Mouse (Mus musculus): Measurements from ENCODE around the gene Vapb. TPM values are rescaled to one million over a fixed set of nuclear protein-coding genes. Genes with fewer than 3 reads are reported as not detected.

The Vapb gene
- total and polyA plus RNA-seq, 3 experiments = 13.3 to 128 (median 113) TPM

DNA sequence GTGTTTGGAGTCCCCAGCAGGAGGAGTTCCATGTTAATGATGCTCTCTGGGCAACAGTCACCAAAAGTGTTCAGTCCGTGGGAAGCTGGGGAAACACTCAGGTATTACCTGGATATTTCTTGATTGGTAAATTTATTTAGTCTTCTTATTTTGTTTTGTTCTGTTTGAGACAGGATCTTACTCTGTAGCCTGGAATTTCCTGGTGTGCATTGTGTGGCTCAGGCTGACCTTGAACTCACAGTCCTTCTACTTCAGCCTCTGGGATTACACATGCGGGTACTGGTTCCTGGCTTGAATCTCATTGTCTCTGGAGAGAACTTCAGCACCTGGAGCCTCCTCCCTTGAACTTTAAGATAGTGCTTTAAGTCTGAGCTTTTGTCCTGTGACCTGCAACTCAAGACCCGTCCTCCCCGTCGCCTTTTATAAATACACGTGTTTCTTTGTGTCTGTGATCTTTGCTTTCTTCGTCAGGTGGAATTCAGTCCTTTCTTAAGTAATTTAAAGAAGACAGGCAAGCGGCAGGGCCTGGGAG is 20.4 kb downstream of the Vapb start:
- 79% methylated on average over 8 of the region's 8 CpGs for WGBS

DNA sequence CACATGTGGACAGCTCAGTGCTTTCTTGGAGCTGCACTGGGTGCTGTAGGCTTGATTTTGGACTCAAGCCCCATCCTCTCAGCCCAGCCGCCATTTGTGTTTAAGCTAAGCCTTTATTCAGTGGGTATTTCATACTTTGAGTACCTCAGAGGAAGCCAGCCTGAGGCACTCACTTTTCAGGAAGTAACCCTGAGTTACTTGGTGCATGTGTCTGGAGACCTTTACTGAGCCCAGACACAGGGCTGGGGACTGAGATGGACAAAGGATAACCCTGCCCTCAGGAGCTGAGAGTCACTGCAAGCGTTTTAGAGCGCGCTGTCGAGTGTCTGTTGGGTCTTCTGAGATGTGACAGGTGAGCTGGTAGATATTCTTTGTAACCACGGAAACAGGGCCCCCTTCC is 23.3 kb downstream of the Vapb start:
- peaks cover 11% of the 10 kb centered on the region for H3K4me1 ChIP-seq (ENCODE audit: control insufficient read depth, insufficient read depth, low read length)
- H3K36me3 ChIP-seq (ENCODE audit: control insufficient read depth, insufficient read depth, low read length) = 0 out of 2 replicates have a peak, but pooled peaks cover 2% of the 10 kb centered on the region
- peaks cover 11% of the 10 kb centered on the region for H3K79me2 ChIP-seq (replicated peaks; ENCODE audit: control insufficient read depth, insufficient read depth, low read length)
- no peak overlapping the region for H3K9ac ChIP-seq (ENCODE audit: low read depth, low read length)
- H3K27me3 ChIP-seq (ENCODE audit: control insufficient read depth, insufficient read depth, low read length) = no peaks in the 10 kb centered on the region
- no peak for TF ChIP-seq EP300 (IDR thresholded peaks at IDR 0.05; ENCODE audit: insufficient read depth, low read depth, low read length)
- TF ChIP-seq POLR2A (IDR thresholded peaks at IDR 0.05; ENCODE audit: insufficient read depth, low read depth, low read length) = no peak
- TF ChIP-seq CTCF (IDR thresholded peaks at IDR 0.05) = no peak
- intact Hi-C loops (cut with DNase I) = no loop called here
- WGBS = 90% methylated on average over 6 of the region's 6 CpGs
- H3K27ac ChIP-seq = no peak overlapping the region
- no peak for DNase-seq
- no peak overlapping the region for H3K4me3 ChIP-seq

More for the DNA sequence above, 20.4 kb downstream of the Vapb start:
- H3K79me2 ChIP-seq (replicated peaks; ENCODE audit: control insufficient read depth, insufficient read depth, low read length) = peaks cover 10% of the 10 kb centered on the region
- no peak for TF ChIP-seq CTCF (IDR thresholded peaks at IDR 0.05)
- TF ChIP-seq POLR2A (IDR thresholded peaks at IDR 0.05; ENCODE audit: insufficient read depth, low read depth, low read length) = no peak
- no peak for TF ChIP-seq EP300 (IDR thresholded peaks at IDR 0.05; ENCODE audit: insufficient read depth, low read depth, low read length)
- no peak overlapping the region for H3K9ac ChIP-seq (ENCODE audit: low read depth, low read length)
- no peaks in the 10 kb centered on the region for H3K27me3 ChIP-seq (ENCODE audit: control insufficient read depth, insufficient read depth, low read length)
- intact Hi-C loops (cut with DNase I) = no loop called here
- H3K36me3 ChIP-seq (ENCODE audit: control insufficient read depth, insufficient read depth, low read length) = peaks cover 5% of the 10 kb centered on the region; the same call in 1 of the 2 replicates
- H3K27ac ChIP-seq = no peak overlapping the region
- no peak for DNase-seq
- H3K4me3 ChIP-seq = no peak overlapping the region
- peaks cover 9% of the 10 kb centered on the region for H3K4me1 ChIP-seq (ENCODE audit: control insufficient read depth, insufficient read depth, low read length)

DNA sequence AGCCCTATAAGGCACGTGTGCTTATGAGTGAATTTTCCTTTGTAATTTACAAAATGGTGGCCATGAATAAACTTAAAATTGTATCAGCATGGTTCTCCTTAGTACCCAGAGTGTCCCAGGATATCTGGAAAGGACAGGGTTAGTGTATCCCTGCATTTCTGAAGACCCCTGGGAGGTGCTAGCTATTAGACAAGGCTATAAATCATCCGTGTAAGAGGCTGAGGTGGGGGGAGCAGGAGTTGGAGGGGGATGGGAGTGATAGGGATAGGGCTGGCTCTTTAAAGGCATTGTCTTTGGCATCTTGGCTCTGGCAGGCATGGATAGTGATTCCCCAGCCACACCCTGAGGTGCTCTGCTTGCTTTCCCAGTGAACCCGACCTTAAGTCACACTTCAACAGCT is 27.3 kb downstream of the Vapb start:
- Histone ChIP-seq H3K4me1 (ENCODE audit: control insufficient read depth, insufficient read depth, low read length) (peaks cover 12% of the 10 kb centered on the region), H3K4me3 (no peak overlapping the region), H3K9ac (ENCODE audit: low read depth, low read length) (no peak overlapping the region), H3K36me3 (ENCODE audit: control insufficient read depth, insufficient read depth, low read length) (no peaks in the 10 kb centered on the region), H3K79me2 (replicated peaks; ENCODE audit: control insufficient read depth, insufficient read depth, low read length) (peaks cover 10% of the 10 kb centered on the region), H3K27ac (no peak overlapping the region), H3K27me3 (ENCODE audit: control insufficient read depth, insufficient read depth, low read length) (no peaks in the 10 kb centered on the region)
- TF ChIP-seq CTCF (IDR thresholded peaks at IDR 0.05) (no peak), POLR2A (IDR thresholded peaks at IDR 0.05; ENCODE audit: insufficient read depth, low read depth, low read length) (no peak), EP300 (IDR thresholded peaks at IDR 0.05; ENCODE audit: insufficient read depth, low read depth, low read length) (no peak)
- intact Hi-C loops (cut with DNase I) = no loop called here
- WGBS = 58% methylated on average over 3 of the region's 3 CpGs
- no peak for DNase-seq

DNA sequence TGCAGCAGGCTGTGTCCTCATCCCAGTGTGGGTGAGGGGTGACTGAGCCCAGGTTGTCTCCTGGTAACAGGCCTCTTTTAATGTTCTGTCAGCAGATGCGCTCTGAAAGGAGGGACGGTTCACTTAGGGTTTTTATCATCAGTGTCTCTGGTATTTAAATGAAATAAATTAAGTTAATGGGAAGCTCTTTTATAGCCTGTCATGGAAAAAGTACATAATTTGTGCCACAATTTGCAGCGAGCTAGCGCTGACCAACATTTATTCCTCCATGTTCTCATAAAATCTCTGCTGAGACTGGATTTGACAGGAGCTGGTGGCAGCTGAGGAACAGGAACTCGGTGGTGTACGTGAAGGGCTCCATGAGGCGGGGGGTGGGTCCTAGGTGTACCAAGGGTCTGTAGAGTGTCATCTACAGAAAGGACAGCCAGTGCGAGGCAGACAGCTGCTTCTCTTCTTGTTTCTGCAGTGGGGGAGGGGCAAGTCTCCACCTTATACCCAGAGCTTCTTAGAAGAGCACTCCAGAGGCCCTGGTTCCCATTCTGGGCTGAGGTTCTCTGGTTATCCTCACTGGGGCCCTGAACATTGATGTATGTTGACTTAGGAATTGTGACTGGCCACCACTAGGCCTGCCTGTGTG is 30.8 kb downstream of the Vapb start:
- peaks cover 6% of the 10 kb centered on the region for H3K4me1 ChIP-seq (ENCODE audit: control insufficient read depth, insufficient read depth, low read length)
- intact Hi-C loops (cut with DNase I) = no loop called here

DNA sequence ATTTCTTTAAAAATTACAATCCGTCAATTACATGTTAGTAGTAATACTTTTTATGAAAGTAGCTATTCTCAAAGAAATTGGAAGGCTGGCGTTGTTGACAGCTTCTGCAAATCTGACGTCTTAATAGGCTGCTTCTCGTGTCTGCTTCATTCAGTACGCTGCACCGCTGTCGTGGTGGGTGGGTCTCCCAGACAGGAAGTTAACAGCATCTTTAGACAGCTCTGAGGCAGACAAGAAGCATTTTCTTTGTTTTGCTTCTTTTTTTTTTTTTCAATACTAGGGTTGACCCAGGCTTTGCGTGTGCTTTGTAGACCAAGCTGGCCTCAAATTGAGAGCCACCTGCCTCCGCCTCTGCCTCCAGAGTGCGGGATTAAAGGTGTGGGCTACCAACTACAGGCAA is 31.9 kb downstream of the Vapb start:
- DNase-seq = no peak
- Histone ChIP-seq H3K27ac (no peak overlapping the region), H3K9ac (ENCODE audit: low read depth, low read length) (no peak overlapping the region), H3K36me3 (ENCODE audit: control insufficient read depth, insufficient read depth, low read length) (no peaks in the 10 kb centered on the region), H3K4me3 (no peak overlapping the region), H3K4me1 (ENCODE audit: control insufficient read depth, insufficient read depth, low read length) (peaks cover 6% of the 10 kb centered on the region), H3K79me2 (replicated peaks; ENCODE audit: control insufficient read depth, insufficient read depth, low read length) (0 out of 2 replicates have a peak, but pooled peaks cover 4% of the 10 kb centered on the region), H3K27me3 (ENCODE audit: control insufficient read depth, insufficient read depth, low read length) (no peaks in the 10 kb centered on the region)
- intact Hi-C loops (cut with DNase I) = no loop called here
- TF ChIP-seq POLR2A (IDR thresholded peaks at IDR 0.05; ENCODE audit: insufficient read depth, low read depth, low read length) = no peak
- no peak for TF ChIP-seq EP300 (IDR thresholded peaks at IDR 0.05; ENCODE audit: insufficient read depth, low read depth, low read length)
- TF ChIP-seq CTCF (IDR thresholded peaks at IDR 0.05) = no peak
- 46% methylated on average over 10 of the region's 10 CpGs for WGBS

More for the DNA sequence above, 30.8 kb downstream of the Vapb start:
- Histone ChIP-seq H3K4me3 (no peak overlapping the region), H3K79me2 (replicated peaks; ENCODE audit: control insufficient read depth, insufficient read depth, low read length) (peaks cover 5% of the 10 kb centered on the region), H3K9ac (ENCODE audit: low read depth, low read length) (no peak overlapping the region), H3K27ac (no peak overlapping the region), H3K27me3 (ENCODE audit: control insufficient read depth, insufficient read depth, low read length) (no peaks in the 10 kb centered on the region), H3K36me3 (ENCODE audit: control insufficient read depth, insufficient read depth, low read length) (no peaks in the 10 kb centered on the region)
- no peak for DNase-seq
- 81% methylated on average over 8 of the region's 8 CpGs for WGBS
- no peak for TF ChIP-seq CTCF (IDR thresholded peaks at IDR 0.05)
- no peak for TF ChIP-seq POLR2A (IDR thresholded peaks at IDR 0.05; ENCODE audit: insufficient read depth, low read depth, low read length)
- no peak for TF ChIP-seq EP300 (IDR thresholded peaks at IDR 0.05; ENCODE audit: insufficient read depth, low read depth, low read length)

DNA sequence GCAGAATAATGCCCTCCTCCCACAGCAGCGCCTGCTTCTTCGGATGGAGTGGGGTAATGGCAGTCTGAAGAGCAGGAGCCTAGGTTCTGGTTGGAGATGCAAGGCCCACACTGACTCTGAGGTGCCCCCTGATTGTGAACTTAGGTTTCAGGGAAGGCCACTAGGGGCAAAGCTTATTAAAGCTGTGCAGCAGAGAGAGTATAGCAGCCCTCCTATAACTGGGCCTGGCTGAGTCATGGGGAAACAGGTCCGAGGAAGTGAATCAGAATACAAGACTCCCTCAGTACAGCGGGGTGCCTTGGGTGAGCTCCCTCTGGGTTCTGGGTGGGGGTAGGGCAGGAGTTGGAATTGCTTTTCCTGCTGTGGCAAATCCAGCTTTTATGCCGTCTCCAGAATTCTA is 33.3 kb downstream of the Vapb start:
- no peak overlapping the region for H3K4me3 ChIP-seq
- TF ChIP-seq POLR2A (IDR thresholded peaks at IDR 0.05; ENCODE audit: insufficient read depth, low read depth, low read length) = no peak
- TF ChIP-seq CTCF (IDR thresholded peaks at IDR 0.05) = no peak
- TF ChIP-seq EP300 (IDR thresholded peaks at IDR 0.05; ENCODE audit: insufficient read depth, low read depth, low read length) = no peak
- 0 out of 2 replicates have a peak, but pooled peaks cover 4% of the 10 kb centered on the region for H3K79me2 ChIP-seq (replicated peaks; ENCODE audit: control insufficient read depth, insufficient read depth, low read length)
- H3K9ac ChIP-seq (ENCODE audit: low read depth, low read length) = no peak overlapping the region
- H3K27me3 ChIP-seq (ENCODE audit: control insufficient read depth, insufficient read depth, low read length) = no peaks in the 10 kb centered on the region
- no peak overlapping the region for H3K27ac ChIP-seq
- intact Hi-C loops (cut with DNase I) = no loop called here
- peaks cover 5% of the 10 kb centered on the region for H3K4me1 ChIP-seq (ENCODE audit: control insufficient read depth, insufficient read depth, low read length)
- no peaks in the 10 kb centered on the region for H3K36me3 ChIP-seq (ENCODE audit: control insufficient read depth, insufficient read depth, low read length)
- WGBS = 62% methylated on average over 5 of the region's 5 CpGs
- no peak for DNase-seq
